In the genomic region with DNA sequence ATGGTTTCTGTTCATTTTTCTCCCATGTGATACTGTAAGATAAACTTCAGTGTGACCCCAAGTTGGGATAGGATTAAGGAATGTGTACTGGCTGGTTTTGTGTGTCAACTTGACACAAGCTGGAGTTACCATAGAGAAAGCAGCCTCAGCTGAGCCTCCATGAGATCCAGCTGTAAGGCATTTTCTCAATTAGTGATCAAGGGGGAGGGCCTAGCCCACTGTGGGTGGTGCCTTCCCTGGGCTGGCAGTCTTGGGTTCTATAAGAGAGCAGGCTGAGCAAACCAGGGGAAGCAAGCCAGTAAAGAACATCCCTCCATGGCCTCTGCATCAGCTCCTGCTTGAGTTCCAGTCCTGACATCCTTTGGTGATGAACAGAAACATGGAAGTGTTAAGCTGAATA, we compare ENCODE assay signal across 2 mouse cellular contexts. TPM values are rescaled to one million over a fixed set of nuclear protein-coding genes. Genes with fewer than 3 reads are reported as not detected.
"Had no signal": no experiment of that assay in that cellular context is flagged by ENCODE, and none has a peak within 500 bp of the region (broad histone marks: within the 10 kb centered on the region; RNA-seq: fewer than 3 reads in every experiment).

No protein-coding gene starts in this region.

RNA-seq across cellular contexts. Expression of gene Coch, which starts 56.3 kb away (rescaled TPM):
- polyA plus RNA-seq: liver, adult 2 months; macrophage had no signal
